Mouse (Mus musculus): ENCODE results near the gene Xrcc2.

The Xrcc2 gene

GRCm38 (mm10) chr5:25652435-25652834 lies 53.2 kb downstream of the Xrcc2 start:
- no peak for DNase-seq (ENCODE audit: low read depth, low spot score)
- Histone ChIP-seq H3K36me3 (ENCODE audit: control insufficient read depth, insufficient read depth, low read length, poor library complexity, severe bottlenecking) (no peaks in the 10 kb centered on the region), H3K27me3 (ENCODE audit: control insufficient read depth, insufficient read depth, low read length, poor library complexity, severe bottlenecking) (no peaks in the 10 kb centered on the region)

- Histone ChIP-seq H3K27me3 (ENCODE audit: control insufficient read depth, insufficient read depth, low read length, poor library complexity, severe bottlenecking) (no peaks in the 10 kb centered on the region), H3K36me3 (ENCODE audit: control insufficient read depth, insufficient read depth, low read length, poor library complexity, severe bottlenecking) (no peaks in the 10 kb centered on the region)
- DNase-seq (ENCODE audit: low read depth, low spot score): no peak
Observed at GRCm38 (mm10) chr5:25645661-25646364, 59.8 kb downstream of the Xrcc2 start.

- Histone ChIP-seq H3K36me3 (ENCODE audit: control insufficient read depth, insufficient read depth, low read length, poor library complexity, severe bottlenecking) (no peaks in the 10 kb centered on the region), H3K27me3 (ENCODE audit: control insufficient read depth, insufficient read depth, low read length, poor library complexity, severe bottlenecking) (no peaks in the 10 kb centered on the region)
- no peak for DNase-seq (ENCODE audit: low read depth, low spot score)
Observed at GRCm38 (mm10) chr5:25644509-25644908, 61.1 kb downstream of the Xrcc2 start.

- no peaks in the 10 kb centered on the region for H3K36me3 ChIP-seq (ENCODE audit: control insufficient read depth, insufficient read depth, low read length, poor library complexity, severe bottlenecking)
- no peak for DNase-seq (ENCODE audit: low read depth, low spot score)
- H3K27me3 ChIP-seq (ENCODE audit: control insufficient read depth, insufficient read depth, low read length, poor library complexity, severe bottlenecking): no peaks in the 10 kb centered on the region
Observed at GRCm38 (mm10) chr5:25642741-25643140, 62.9 kb downstream of the Xrcc2 start.
